ENCODE assay signal across 9 mouse cellular contexts in the genomic region with DNA sequence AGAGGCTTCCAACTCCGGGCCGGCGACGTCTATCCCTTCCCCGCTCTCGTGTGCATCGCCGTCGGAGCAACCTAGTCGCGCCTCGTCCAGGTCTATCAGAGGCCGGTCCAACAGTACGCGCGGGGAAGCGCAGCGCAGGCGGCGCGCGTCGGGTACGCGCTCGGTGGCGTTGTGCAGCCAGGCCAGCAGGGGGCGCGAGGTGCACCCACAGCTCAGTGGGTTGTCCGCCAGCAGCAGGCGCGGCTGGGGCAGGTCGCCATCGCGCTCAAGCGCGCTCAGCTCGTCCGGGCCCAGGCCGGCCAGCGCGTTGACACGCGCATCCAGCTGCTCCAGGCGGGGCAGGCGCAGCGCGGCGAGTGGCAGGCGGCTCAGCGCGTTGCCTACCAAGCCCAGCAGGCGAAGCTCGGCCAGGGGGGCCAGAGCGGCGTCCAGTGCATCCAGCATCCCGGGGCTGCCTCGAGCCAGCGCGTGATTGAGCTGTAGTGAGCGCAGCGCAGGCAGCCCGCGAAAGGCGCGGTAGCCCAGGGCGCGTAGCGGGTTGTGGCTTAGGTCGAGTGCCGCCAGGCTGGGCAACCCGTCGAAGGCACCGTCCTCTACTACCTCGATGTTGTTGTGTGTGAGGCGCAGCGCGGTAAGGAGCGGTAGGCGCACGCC. TPM values are rescaled to one million over a fixed set of nuclear protein-coding genes. Genes with fewer than 3 reads are reported as not detected.
DNase-seq lines count a peak whose midpoint lies in the region; ATAC-seq and TF ChIP-seq lines count a peak whose summit lies in the region.
"Had no signal": no experiment of that assay in that cellular context is flagged by ENCODE, and none has a peak within 500 bp of the region (broad histone marks: within the 10 kb centered on the region; RNA-seq: fewer than 3 reads in every experiment).

No protein-coding gene starts in this region.

- peaks cover 10% of the 10 kb centered on the region; the same call in 1 of the 2 replicates for H3K27me3 ChIP-seq in hindbrain, postnatal 0 days (ENCODE audit: insufficient read depth, low read length)

- peaks cover 14% of the 10 kb centered on the region for H3K4me1 ChIP-seq in hindbrain, postnatal 0 days (ENCODE audit: insufficient read depth, low read length)

- no peaks in the 10 kb centered on the region for H3K36me3 ChIP-seq in hindbrain, postnatal 0 days (ENCODE audit: insufficient read depth, low read length)

- WGBS in hindbrain, postnatal 0 days, result 0% methylated on average over 78 of the region's 81 CpGs

- TF ChIP-seq CTCF in hindbrain, postnatal 0 days (IDR thresholded peaks at IDR 0.05; ENCODE audit: low read depth), result peak; percentile 63

- peak overlapping the region; percentile 48 for H3K4me3 ChIP-seq in hindbrain, postnatal 0 days (ENCODE audit: low read length)

- DNase-seq in WW6 (ENCODE audit: low read depth, low spot score), result peak; percentile 77
- DNase-seq in embryo, embryonic 10 days (ENCODE audit: low spot score), result peak; percentile 91
- peak; percentile 88 to 95 for DNase-seq in gastrocnemius, adult 8-10 months (ENCODE audit: low spot score in 2 of 2)
- peak; percentile 92 for DNase-seq in hindbrain, postnatal 0 days (ENCODE audit: low spot score)
- DNase-seq in left cerebral cortex, adult 11 months (ENCODE audit: low spot score), result peak; percentile 77
- peak; percentile 82 for DNase-seq in lung, postnatal 25 days (ENCODE audit: low spot score)
- DNase-seq in retina, adult 2 months (ENCODE audit: low read depth, low spot score), result peak; percentile 56
- DNase-seq in thymus, postnatal 14 days, result peak; percentile 86

- no peaks in the 10 kb centered on the region for H3K9me3 ChIP-seq in hindbrain, postnatal 0 days (ENCODE audit: low read length)

- peak; percentile 88 for ATAC-seq in hindbrain, postnatal 0 days

- H3K27ac ChIP-seq in hindbrain, postnatal 0 days, result peak overlapping the region; percentile 20; the same call in 1 of the 2 replicates
- H3K27ac ChIP-seq: macrophage had no signal

- H3K9ac ChIP-seq in hindbrain, postnatal 0 days (replicated peaks; ENCODE audit: low read length), result peak overlapping the region; percentile 52

- peak overlapping the region; percentile 83 for H3K4me2 ChIP-seq in hindbrain, postnatal 0 days (ENCODE audit: low read depth, low read length)

RNA-seq across cellular contexts. Expression of gene Tpbgl, which starts 1.1 kb away (rescaled TPM):
- total RNA-seq in gastrocnemius, adult 8-10 months (2022), result 10 to 100 TPM; 52.4 to 77.6 (median 63.1) TPM
- total RNA-seq in hindbrain, postnatal 0 days (2014; rRNA removed), result 6.4 and 7.9 TPM in 2 replicates
- 2.3 and 2.9 TPM in 2 replicates for polyA plus RNA-seq in hindbrain, postnatal 0 days (2015; fragmentation: Nextera tagmentation; extraction: Ambion mirVana)

Comparison
In these comparisons a context has a peak if more than half of its experiments do, and no peak if none do; other contexts are left out.
1. Peak in every context shown above with its lines: DNase-seq, ATAC-seq, H3K4me3 ChIP-seq and H3K27ac ChIP-seq.